Mouse (Mus musculus) intestine, postnatal 0 days (tissue): ENCODE data around the gene Emilin2. TPM values are rescaled to one million over a fixed set of nuclear protein-coding genes. Genes with fewer than 3 reads are reported as not detected.

ENCODE experiments used
- ATAC-seq: fragments of 200-750 bp; cut with Nextera tagmentation; 2 replicates; pipeline ENCODE4 v1.8.0; 2017; ENCODE audit warnings: mild to moderate bottlenecking, moderate TSS enrichment, moderate library complexity
- H3K27ac ChIP-seq: fragments of 300-500 bp; sonication (generic); 2 replicates; pipeline ENCODE4 v1.5.1; 2014; ENCODE audit warnings: mild to moderate bottlenecking, low read depth, low read length, moderate library complexity
- H3K27me3 ChIP-seq: fragments of 300-500 bp; sonication (generic); replicated peaks from 2 replicates; pipeline ENCODE4 v1.6.1; 2014; ENCODE audit warnings: low read length, mixed read lengths; ENCODE audit not compliant: control insufficient read depth, insufficient read depth
- H3K36me3 ChIP-seq: fragments of 300-500 bp; sonication (generic); 2 replicates; pipeline ENCODE4 v1.6.1; 2014; ENCODE audit warnings: mild to moderate bottlenecking, moderate library complexity; ENCODE audit not compliant: control insufficient read depth, insufficient read depth
- H3K4me1 ChIP-seq: fragments of 300-500 bp; sonication (generic); replicated peaks from 2 replicates; pipeline ENCODE4 v1.6.1; 2014; ENCODE audit warnings: antibody characterized with exemption, low read length, mixed read lengths; ENCODE audit not compliant: control insufficient read depth, insufficient read depth
- H3K4me2 ChIP-seq: fragments of 300-500 bp; sonication (generic); replicated peaks from 2 replicates; pipeline ENCODE4 v1.6.1; 2014; ENCODE audit warnings: low read depth, mild to moderate bottlenecking, moderate library complexity
- H3K4me3 ChIP-seq: fragments of 300-500 bp; sonication (generic); 2 replicates; pipeline ENCODE4 v1.5.1; 2014; ENCODE audit warnings: low read depth, low read length
- H3K9ac ChIP-seq: fragments of 300-500 bp; sonication (generic); 2 replicates; pipeline ENCODE4 v1.6.1; 2014; ENCODE audit warnings: mild to moderate bottlenecking, low read depth, low read length
- H3K9me3 ChIP-seq: fragments of 300-500 bp; sonication (generic); 2 replicates; pipeline ENCODE4 v1.6.1; 2016; ENCODE audit warnings: mixed run types; ENCODE audit not compliant: control insufficient read depth
- CTCF ChIP-seq: sonication (generic); IDR thresholded peaks from 2 replicates; pipeline ENCODE4 v1.5.1; 2016; ENCODE audit warnings: low read depth, mild to moderate bottlenecking, control low read depth, antibody characterized with exemption, moderate library complexity
- WGBS: fragments of 180-500 bp; shearing (Covaris S2); extraction: QIAGEN DNeasy Blood & Tissue Kit; methylation state at CpG from one replicate; pipeline ENCODE4 v1.1.7; 2014; 5-methylcytosine and 5-hydroxymethylcytosine counted together
- polyA plus RNA-seq: library from polyadenylated mRNA; unstranded; fragments of >200 nt; fragmentation: Nextera tagmentation; extraction: Ambion mirVana; gene quantifications from 2 replicates; pipeline ENCODE4 v1.2.1, GENCODE M21; 2015

Emilin2 gene
- polyA plus RNA-seq, 1 experiment from 2014 or later: 0.82 TPM

DNA sequence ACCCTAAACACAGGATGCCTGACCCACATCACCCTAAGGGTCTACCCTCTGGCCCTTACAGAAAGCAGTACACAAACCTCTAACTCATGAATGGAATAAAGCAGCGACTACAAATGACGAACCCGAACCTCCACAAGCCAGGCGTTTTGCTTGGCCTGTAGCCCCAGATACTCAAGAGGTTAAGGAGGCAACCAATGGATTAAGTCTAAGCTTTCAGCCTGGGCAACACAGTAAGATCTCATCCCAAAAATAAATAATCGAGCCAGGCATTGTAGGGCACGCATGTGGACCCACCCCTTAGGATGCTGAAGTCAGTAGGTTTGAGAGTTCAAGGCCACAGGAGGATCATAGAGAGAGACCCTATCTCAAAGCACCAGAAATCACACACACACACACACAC is 5.7 kb downstream of the Emilin2 start:
- TF ChIP-seq CTCF: no peak
- Histone ChIP-seq H3K4me2 (no peak overlapping the region), H3K27ac (no peak overlapping the region), H3K9me3 (no peaks in the 10 kb centered on the region), H3K9ac (no peak overlapping the region), H3K4me1 (no peaks in the 10 kb centered on the region; the same call in 1 of the 2 replicates), H3K36me3 (no peaks in the 10 kb centered on the region), H3K4me3 (no peak overlapping the region), H3K27me3 (peaks cover 20% of the 10 kb centered on the region)
- no peak for ATAC-seq
- 88% methylated on average over 6 of the region's 6 CpGs for WGBS

DNA sequence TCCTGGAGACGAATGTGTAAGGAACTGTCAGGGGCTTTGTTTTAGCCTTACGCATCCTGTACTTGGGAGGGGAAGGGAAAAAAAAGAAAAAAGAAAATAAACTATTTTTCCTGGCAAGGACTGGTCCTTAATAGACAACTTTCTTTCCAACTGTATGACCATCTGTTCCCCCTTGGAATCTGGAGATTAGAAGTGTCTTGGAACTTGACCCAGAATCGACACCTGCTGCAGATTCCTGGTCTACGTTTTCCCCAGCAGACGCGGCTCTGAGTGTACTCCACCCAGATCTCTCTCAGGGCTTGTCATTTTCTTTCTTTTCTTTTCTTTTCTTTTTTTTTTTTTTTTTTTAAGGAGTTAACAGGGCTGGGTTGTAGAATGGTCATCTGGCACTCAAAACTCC is 8.3 kb downstream of the Emilin2 start:
- Histone ChIP-seq H3K36me3 (no peaks in the 10 kb centered on the region), H3K4me2 (no peak overlapping the region), H3K9ac (no peak overlapping the region), H3K27ac (no peak overlapping the region), H3K9me3 (no peaks in the 10 kb centered on the region), H3K27me3 (no peaks in the 10 kb centered on the region), H3K4me1 (no peaks in the 10 kb centered on the region), H3K4me3 (no peak overlapping the region)
- no peak for ATAC-seq
- no peak for TF ChIP-seq CTCF
- WGBS: 56% methylated on average over 6 of the region's 6 CpGs

DNA sequence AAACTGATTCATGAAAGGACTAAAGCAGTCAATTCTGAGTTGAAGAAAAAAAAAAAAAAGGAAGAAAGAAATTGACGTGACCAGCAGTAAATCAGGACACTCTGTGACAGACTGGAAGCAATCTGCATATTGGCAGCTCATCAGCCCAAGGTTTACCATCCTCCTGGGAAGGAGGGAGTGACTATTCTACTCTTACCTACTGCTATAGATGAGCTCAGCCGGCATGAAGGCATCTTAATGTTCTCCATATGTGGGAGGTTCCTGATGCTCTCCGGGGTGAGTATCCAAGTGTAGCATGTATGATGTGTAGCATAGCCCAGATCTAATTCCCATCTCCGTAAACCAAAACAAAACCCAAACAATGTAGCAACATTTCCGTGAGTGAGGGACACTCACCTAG is 10.4 kb downstream of the Emilin2 start:
- Histone ChIP-seq H3K36me3 (no peaks in the 10 kb centered on the region), H3K9ac (no peak overlapping the region), H3K4me2 (no peak overlapping the region), H3K4me1 (no peaks in the 10 kb centered on the region), H3K27ac (no peak overlapping the region), H3K9me3 (no peaks in the 10 kb centered on the region), H3K27me3 (no peaks in the 10 kb centered on the region), H3K4me3 (no peak overlapping the region)
- no peak for TF ChIP-seq CTCF
- WGBS: 66% methylated on average over 5 of the region's 5 CpGs
- ATAC-seq: no peak

DNA sequence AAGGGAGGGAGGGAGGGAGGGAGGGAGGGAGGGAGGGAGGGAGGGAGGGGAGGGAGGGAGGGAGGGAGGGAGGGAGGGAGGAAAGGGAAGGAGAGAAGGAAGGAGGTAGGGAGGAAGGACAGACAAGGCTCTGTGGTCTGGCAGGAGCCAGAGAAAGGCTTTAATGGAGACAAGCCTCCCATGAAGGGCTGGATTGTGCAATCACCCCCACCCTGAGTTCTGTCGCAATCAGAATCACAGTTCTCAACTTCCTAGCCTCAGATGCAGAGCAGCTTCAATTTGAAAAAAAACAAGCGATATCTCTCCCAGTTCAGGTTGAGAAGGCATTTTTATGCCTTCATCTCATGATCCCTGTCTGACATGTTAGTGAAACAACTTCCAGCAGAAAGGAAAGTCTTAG is 11.4 kb downstream of the Emilin2 start:
- Histone ChIP-seq H3K9me3 (no peaks in the 10 kb centered on the region), H3K36me3 (no peaks in the 10 kb centered on the region), H3K27me3 (no peaks in the 10 kb centered on the region), H3K27ac (no peak overlapping the region), H3K4me1 (no peaks in the 10 kb centered on the region), H3K4me2 (no peak overlapping the region), H3K4me3 (no peak overlapping the region), H3K9ac (no peak overlapping the region)
- ATAC-seq: no peak
- TF ChIP-seq CTCF: no peak
- WGBS: 28% methylated on average over 2 of the region's 2 CpGs

DNA sequence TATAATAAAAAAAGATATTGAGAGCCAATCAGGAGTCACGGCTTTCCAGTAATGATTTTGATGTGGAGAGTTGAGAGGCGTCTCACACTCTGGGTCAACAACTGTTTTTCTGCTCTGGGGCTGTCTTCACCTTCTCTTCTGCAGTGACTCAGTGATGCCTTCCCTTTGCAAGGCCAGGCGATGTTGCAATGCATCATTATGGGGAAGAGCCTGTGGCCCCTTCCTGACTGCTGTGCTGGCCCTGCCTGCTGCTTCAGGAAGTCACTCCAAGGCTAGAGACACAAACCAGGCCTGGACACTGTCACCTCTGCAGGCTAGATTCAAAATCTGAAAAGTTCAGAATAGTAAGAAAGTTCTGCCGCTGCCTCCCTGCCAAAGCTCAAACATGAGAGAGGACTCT is 11.9 kb downstream of the Emilin2 start:
- no peak for TF ChIP-seq CTCF
- no peak for ATAC-seq
- WGBS: 76% methylated on average over 4 of the region's 4 CpGs

DNA sequence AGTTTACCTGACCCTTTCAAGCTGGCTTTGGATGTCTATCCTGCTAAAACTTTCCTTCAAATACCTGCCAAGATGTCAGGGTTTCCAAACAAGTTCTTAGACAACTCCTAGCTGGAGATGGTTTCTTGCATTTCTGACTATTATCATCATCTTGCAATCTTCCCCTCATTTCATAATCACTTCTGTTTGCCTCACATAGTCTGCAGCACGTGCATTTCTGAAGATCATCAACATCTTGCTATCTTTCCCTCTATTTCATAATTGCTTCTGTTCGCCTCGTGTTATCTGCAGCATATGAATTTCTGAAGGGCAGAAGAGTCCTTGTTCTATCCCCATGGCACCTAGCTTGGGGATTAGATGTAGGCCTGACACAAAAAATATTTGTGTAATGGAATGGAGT is 17.2 kb downstream of the Emilin2 start:
- H3K27me3 ChIP-seq: no peaks in the 10 kb centered on the region
- ATAC-seq: no peak
- no peak overlapping the region for H3K4me2 ChIP-seq
- 54% methylated on average over 3 of the region's 3 CpGs for WGBS
- no peak overlapping the region for H3K4me3 ChIP-seq
- no peaks in the 10 kb centered on the region for H3K36me3 ChIP-seq
- no peak overlapping the region for H3K9ac ChIP-seq
- H3K9me3 ChIP-seq: no peaks in the 10 kb centered on the region
- no peaks in the 10 kb centered on the region for H3K4me1 ChIP-seq
- TF ChIP-seq CTCF: no peak
- H3K27ac ChIP-seq: no peak overlapping the region

More for the DNA sequence above, 11.9 kb downstream of the Emilin2 start:
- Histone ChIP-seq H3K4me2 (no peak overlapping the region), H3K4me3 (no peak overlapping the region), H3K36me3 (no peaks in the 10 kb centered on the region), H3K9me3 (no peaks in the 10 kb centered on the region), H3K9ac (no peak overlapping the region), H3K4me1 (no peaks in the 10 kb centered on the region), H3K27ac (no peak overlapping the region), H3K27me3 (no peaks in the 10 kb centered on the region)

DNA sequence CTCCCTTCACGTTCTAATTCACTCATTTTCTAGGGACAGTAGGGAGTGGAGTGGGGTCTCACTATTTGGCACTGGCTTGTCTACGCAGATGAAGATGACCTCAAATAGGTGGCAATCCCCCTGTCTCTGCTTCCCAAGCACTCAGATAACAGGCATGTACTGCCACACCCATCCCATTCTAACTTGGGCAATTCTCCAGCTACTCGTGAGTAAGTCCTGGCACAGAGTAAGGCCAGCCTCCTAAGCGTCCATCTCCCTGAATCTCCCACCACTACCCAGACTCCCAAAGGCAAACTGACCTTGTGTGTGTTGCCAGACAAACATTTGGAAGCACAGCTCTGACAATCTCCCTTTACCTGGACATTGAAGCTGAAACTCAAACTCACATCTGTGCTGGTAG is 18.9 kb downstream of the Emilin2 start:
- Histone ChIP-seq H3K9ac (no peak overlapping the region), H3K27ac (no peak overlapping the region), H3K9me3 (no peaks in the 10 kb centered on the region), H3K27me3 (no peaks in the 10 kb centered on the region), H3K4me2 (no peak overlapping the region), H3K4me1 (no peaks in the 10 kb centered on the region), H3K36me3 (no peaks in the 10 kb centered on the region), H3K4me3 (no peak overlapping the region)
- 61% methylated on average over 4 of the region's 4 CpGs for whole genome bisulfite sequencing
- TF ChIP-seq CTCF: no peak
- no peak for ATAC-seq
